Comparison of ENCODE assay signal across 8 mouse cellular contexts in genomic region chr11:88582021-88582707, GRCm38 (mm10).
DNase-seq lines count a peak whose midpoint lies in the region; ATAC-seq and TF ChIP-seq lines count a peak whose summit lies in the region.

No protein-coding gene starts in this region.

- peak; percentile 57 for DNase-seq in urinary bladder, adult 2 months (ENCODE audit: low spot score)
- DNase-seq in urinary bladder, postnatal 4 days (ENCODE audit: low spot score in 2 of 2), result no peak
- DNase-seq in stomach, postnatal 0 days (ENCODE audit: low spot score), result no peak
- DNase-seq in layer of hippocampus, adult 18-20 months (ENCODE audit: low spot score in 2 of 2), result no peak
- DNase-seq in cerebellum, postnatal 36 days, result no peak
- DNase-seq in left cerebral cortex, postnatal 36 days (ENCODE audit: low spot score in 2 of 2), result no peak

- 0 out of 2 replicates have a peak overlapping the region, but pooled peaks have one; percentile 5 for H3K9ac ChIP-seq in forebrain, embryonic 15.5 days (replicated peaks)
- no peak overlapping the region for H3K9ac ChIP-seq in limb, embryonic 15.5 days
- H3K9ac ChIP-seq in stomach, postnatal 0 days (ENCODE audit: low read length), result peak overlapping the region; percentile 14; the same call in 1 of the 2 replicates

- peaks cover 88% of the 10 kb centered on the region for H3K4me1 ChIP-seq in forebrain, embryonic 15.5 days
- H3K4me1 ChIP-seq in limb, embryonic 15.5 days, result peaks cover 67% of the 10 kb centered on the region
- peaks cover 13% of the 10 kb centered on the region for H3K4me1 ChIP-seq in stomach, postnatal 0 days (replicated peaks; ENCODE audit: control insufficient read depth, insufficient read depth)

- no peak for TF ChIP-seq EP300 in stomach, postnatal 0 days (optimal IDR thresholded peaks at IDR 0.05)

- TF ChIP-seq CTCF in stomach, postnatal 0 days (IDR thresholded peaks at IDR 0.05; ENCODE audit: low read depth), result no peak

- peak overlapping the region; percentile 87 for H3K27ac ChIP-seq in forebrain, embryonic 15.5 days (replicated peaks)
- peak overlapping the region; percentile 57 for H3K27ac ChIP-seq in limb, embryonic 15.5 days
- H3K27ac ChIP-seq in stomach, postnatal 0 days (replicated peaks), result peak overlapping the region; percentile 76

- no peaks in the 10 kb centered on the region for H3K27me3 ChIP-seq in forebrain, embryonic 15.5 days
- no peaks in the 10 kb centered on the region for H3K27me3 ChIP-seq in limb, embryonic 15.5 days
- H3K27me3 ChIP-seq in stomach, postnatal 0 days (ENCODE audit: control insufficient read depth, insufficient read depth, low read length), result no peaks in the 10 kb centered on the region

- H3K36me3 ChIP-seq in forebrain, embryonic 15.5 days, result no peaks in the 10 kb centered on the region
- no peaks in the 10 kb centered on the region for H3K36me3 ChIP-seq in limb, embryonic 15.5 days
- H3K36me3 ChIP-seq in stomach, postnatal 0 days (ENCODE audit: control insufficient read depth, insufficient read depth, low read length), result no peaks in the 10 kb centered on the region

- no peaks in the 10 kb centered on the region for H3K9me3 ChIP-seq in forebrain, embryonic 15.5 days
- no peaks in the 10 kb centered on the region for H3K9me3 ChIP-seq in limb, embryonic 15.5 days
- no peaks in the 10 kb centered on the region for H3K9me3 ChIP-seq in stomach, postnatal 0 days (ENCODE audit: control insufficient read depth, low read length)

- peak overlapping the region; percentile 35 for H3K4me2 ChIP-seq in forebrain, embryonic 15.5 days (replicated peaks)
- H3K4me2 ChIP-seq in limb, embryonic 15.5 days, result 0 out of 2 replicates have a peak overlapping the region, but pooled peaks have one; percentile 19
- H3K4me2 ChIP-seq in stomach, postnatal 0 days (replicated peaks; ENCODE audit: low read depth), result peak overlapping the region; percentile 2

- 6% methylated on average over 13 of the region's 13 CpGs for WGBS in forebrain, embryonic 15.5 days
- 18% methylated on average over 13 of the region's 13 CpGs for WGBS in limb, embryonic 15.5 days
- WGBS in stomach, postnatal 0 days, result 28% methylated on average over 13 of the region's 13 CpGs

- H3K4me3 ChIP-seq in forebrain, embryonic 15.5 days, result no peak overlapping the region
- H3K4me3 ChIP-seq in limb, embryonic 15.5 days, result no peak overlapping the region
- no peak overlapping the region for H3K4me3 ChIP-seq in stomach, postnatal 0 days (ENCODE audit: low read depth, low read length)

- intact Hi-C loops in left cerebral cortex, postnatal 36 days (cut with DNase I), result no loop called here

- no peak for ATAC-seq in forebrain, embryonic 15.5 days (replicated peaks)
- ATAC-seq in limb, embryonic 15.5 days (ENCODE audit: insufficient number of reproducible peaks, low FRiP score, low TSS enrichment, low read depth), result no peak
- peak; percentile 41; the same call in 1 of the 2 replicates for ATAC-seq in stomach, postnatal 0 days (ENCODE audit: low FRiP score, low TSS enrichment)
